Mouse (Mus musculus): ENCODE measurements at regions not wholly inside any gene's neighbourhood (a gene's known extent, or its start where the extent isn't known, plus 50 kb on each side); places are given as distances from the start of the nearest gene placed in this dataset.
"Not testable (repeated sequence)": the region's sequence is repeated elsewhere in the genome, so short reads cannot be mapped to it uniquely, and the experiment has no call there.

DNA sequence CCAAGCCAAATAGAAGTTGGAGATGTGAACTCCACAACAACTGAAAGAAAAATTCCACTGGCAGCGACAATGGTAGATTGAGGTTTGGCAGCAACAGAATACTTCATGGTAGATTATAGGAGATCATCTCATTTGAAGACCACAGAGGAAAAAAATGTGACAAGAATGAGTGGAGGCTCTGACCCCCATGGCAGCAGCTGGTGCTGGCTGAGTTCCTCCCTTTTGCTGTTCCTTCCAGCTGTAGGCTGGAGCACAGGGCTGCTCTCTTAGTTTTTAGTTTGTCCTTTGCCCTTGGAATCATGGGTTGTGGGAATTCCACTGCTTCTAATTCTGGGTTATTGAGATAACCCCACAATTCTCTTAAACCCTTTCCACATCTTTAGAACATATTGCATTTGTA, 248.8 kb downstream of the Pros1 start:
- no peak for DNase-seq (ENCODE audit: low read depth, low spot score)

DNA sequence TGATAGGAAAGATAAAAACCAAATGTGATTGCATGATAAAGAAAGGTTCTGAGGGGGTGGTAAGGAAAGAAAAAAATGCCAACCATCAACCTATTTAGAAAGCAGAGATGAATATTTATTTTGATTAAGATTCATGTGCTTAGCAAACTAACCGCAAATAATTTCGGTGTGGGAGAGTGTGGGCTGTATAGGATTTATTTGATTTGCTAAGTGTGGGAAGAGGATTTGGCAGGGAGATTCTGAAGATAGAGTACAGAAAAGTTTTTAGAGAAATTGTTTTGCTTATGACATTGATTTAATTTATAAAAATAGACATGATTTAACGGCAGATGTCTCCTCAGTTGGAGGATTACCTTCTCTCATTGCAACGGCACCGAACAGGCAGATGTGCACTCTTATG, 250.3 kb downstream of the Pros1 start:
- no peak for DNase-seq (ENCODE audit: low read depth, low spot score)

DNA sequence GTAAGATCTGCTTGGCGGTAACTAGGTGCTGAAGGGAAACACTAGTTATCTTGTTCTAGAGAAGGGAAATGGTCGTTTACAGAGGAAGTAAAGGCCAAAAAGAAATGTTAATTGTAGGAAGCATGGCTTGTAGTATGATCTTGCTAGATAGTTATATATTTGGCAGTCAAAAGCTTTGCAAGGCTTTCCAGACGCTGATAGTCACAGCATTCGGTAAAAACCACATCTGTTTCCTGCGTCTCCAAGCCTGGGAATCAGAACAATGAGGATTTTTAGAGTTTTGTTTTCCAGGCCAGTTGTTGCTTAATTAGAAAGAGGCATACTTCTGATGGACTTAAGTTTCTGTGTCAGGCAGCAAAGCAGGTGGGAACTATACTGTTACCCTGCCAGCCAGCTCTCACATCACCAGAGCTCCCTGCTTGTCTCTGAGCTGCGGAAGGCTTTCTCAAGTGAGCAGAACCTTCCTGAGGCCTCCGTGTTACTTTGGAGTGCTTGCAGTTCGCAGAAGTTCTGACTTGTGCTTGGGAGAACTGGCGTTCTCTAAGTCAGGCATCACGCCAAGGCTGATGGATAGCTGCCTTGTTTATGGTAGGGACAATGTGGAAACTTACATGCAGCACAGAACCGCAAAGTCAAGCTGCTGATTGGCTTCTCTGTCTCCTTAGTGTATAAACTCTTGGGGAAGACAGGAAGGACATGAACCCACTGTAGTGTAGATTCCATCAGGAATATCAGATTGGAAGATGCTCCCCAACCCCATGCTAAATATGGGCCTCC, 251.0 kb downstream of the Pros1 start:
- DNase-seq (ENCODE audit: low read depth, low spot score), result no peak

DNA sequence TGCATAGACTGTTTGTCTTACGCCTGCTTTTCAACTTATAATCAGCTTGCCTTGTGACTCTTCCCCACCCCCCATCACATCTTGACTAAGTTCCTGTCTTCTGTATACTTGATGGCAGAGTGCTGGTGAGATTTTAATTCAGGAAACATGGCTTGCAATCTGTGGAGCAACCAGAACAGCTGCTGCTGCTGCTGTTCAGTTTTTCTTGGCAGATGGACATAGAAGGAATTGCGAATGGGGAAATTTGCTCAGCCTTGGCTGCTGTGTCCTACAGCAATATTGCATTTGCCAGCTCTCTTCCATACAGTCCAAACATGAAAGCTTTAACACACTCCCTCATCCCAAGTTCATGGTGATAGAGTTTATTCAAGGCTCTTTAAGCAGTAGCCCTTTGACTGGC, 262.3 kb downstream of the Pros1 start:
- DNase-seq (ENCODE audit: low read depth, low spot score), result no peak

DNA sequence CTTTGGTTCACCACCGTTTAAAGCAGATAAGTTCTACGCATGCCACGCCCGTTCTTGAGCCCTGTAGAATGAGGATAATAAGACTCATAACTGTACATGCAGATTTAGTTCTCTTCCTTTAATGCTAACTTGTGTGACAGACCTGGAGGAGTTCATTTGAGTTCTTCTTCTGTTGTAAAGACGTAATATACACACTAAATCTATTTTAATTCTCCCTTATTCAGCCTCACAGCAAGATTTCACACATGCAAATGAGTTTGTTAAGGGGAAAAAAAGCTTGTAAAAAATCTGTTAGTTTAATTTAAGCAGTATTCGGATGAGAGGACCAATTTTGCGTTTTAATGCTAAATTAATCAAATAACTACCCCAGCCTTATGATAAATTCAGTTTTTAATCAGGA, 264.6 kb downstream of the Pros1 start:
- DNase-seq (ENCODE audit: low read depth, low spot score), result no peak

DNA sequence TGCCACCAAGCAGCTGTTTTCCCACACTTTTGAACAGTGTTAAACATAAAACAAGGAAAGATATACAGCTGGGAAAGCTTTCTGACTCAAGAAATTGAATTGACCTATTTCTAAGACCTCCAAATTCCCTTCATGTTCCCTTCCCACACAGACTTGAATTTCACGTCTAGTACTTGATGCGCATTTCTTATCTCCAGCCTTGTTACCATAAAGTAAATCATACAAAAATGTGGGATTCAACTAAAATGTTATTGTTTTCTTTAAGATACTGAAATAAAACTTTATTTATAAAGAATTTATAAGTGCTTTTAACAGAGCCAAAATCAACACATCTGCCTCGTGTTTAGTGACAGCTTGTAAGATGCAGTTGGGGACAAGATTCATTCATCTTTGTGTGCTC, 289.7 kb downstream of the Pros1 start:
- DNase-seq (ENCODE audit: low read depth, low spot score), result no peak

DNA sequence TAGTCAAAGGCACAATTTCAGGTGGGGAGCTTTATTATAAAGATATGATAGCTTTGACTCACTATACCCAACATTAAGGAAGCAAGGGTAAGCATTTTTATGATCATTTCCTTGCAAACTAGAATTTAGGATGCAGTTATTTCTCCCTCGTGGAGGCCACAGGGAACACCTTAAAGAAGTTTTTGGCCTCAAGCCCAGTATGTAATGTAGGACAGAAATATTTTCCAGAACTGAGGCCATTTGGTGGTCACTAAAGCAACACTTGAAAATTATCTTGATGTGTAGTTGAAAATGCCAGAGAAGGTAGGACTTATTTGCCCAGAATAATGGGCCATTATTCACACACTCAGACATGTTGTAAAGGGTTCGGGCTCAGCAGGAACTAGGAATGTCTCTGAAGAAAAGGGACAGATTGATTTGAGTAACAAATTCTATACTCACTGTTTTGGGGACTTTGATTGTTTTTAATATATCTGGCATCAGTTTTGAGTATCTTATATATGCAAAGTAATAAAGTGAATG, 301.3 kb downstream of the Pros1 start:
- DNase-seq (ENCODE audit: low read depth, low spot score), result no peak

DNA sequence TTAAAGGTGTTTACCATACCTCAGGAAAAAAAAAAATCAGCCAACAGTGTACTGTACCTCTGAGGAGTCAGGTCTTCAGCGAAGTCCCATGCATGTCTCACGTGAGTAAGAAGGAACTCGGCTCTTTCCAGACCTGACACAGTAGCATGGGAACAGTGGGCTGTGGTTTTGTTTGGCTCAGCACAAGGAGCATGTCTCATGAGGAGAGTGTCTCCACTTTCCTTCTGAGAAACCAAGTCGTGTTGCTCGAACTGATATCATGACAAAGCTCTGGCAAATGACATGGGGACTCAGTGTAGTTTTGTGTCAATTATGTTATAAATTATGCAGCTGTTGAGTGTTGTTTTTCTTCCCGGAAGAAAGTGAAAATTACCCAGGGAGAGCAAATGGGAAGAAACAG, 316.0 kb downstream of the Pros1 start:
- no peak for DNase-seq (ENCODE audit: low read depth, low spot score)

DNA sequence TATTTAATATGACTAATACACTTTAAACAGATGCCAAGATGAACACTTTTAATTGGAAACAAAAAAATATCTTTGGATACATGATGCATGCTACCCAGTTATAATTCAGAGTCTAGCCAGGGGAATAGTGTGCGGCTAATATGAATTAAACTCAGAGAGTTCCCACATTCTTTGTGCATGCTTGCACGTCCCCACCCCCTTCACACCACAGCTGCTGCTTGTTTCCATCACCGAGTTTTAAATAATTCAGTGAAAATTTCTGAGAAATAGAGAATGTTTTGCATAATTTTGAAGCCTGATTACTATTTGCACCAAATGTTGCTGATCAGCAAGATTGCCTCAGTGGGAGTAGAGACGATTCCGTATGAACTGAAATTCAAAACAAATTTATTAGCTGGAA, 325.1 kb downstream of the Pros1 start:
- no peak for DNase-seq (ENCODE audit: low read depth, low spot score)

DNA sequence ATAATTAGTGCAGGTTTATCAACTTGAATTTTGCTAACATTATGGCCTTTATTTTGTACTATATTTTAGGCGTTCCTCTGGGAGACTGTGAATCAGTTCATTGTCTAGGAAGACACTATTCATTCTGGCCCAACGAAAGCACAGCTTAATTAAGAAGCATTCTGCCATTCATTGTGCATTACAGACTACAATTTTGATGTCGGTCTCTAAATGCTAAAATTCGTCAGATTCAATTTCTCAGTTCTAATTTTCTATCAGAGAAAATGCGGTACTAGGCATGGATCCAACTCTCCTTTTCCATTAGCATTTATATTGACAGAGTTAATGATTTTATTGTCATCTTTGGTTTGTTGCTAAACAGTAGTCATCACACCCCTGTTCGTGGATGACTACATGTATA, 337.1 kb downstream of the Pros1 start:
- no peak for DNase-seq (ENCODE audit: low read depth, low spot score)

DNA sequence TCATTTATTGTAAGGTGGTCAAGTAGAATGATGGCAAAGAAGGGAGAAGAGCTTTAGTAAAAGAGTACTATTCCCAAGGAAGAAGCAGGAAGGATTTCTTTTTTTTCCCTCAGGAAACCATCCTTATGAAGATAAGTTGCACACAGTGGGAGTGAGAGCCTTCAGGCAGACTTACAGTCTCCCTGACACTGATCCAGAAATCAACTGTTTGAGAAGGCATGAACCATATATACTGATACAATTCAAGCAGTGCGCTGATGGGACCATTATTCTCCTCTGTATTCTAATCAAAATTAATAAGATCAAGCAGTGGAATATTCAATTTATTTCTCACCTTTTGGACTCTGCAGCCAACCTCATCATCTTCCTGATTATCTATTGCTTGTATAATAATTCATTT, 337.5 kb downstream of the Pros1 start:
- no peak for DNase-seq (ENCODE audit: low read depth, low spot score)

DNA sequence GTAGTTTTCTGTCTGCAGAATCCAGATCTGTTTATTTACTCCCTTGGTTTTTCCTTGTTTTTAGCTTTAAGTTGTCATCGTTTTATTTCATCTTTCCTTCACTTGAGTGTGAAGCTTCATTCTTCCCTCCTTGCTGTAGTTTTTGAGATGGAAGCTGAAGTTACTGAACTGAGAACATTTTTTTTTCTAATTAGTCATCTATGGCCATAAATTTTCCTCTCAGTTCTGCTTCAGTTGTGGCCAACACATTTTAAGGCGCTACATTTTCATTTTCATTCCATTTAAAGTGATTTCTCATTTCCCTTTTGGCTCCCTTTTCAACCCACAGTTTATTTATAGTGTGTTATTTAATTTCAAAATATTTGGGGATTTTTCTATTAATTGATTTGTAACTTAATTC, 340.5 kb downstream of the Pros1 start:
- no peak for DNase-seq (ENCODE audit: low read depth, low spot score)

DNA sequence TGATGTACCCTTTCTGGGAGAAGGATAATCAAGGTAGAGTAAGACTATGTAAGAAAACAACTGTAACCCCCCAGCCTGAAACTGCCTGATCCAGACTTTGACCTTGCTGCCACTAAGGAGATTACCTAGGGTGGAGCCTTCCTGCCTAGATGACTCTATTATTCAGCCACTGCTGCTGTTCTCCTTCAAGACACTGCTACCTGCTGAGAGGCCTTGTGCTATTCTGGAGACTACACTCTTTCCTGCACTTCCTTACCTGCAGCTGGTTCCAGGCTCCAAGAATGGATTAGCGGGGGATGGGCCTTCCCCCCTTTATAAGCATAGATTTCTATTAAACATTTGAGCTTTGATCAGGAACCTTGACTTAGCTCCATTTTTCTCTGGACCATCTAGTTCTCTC, 359.4 kb downstream of the Pros1 start:
- DNase-seq (ENCODE audit: low read depth, low spot score), result not testable (repeated sequence)

DNA sequence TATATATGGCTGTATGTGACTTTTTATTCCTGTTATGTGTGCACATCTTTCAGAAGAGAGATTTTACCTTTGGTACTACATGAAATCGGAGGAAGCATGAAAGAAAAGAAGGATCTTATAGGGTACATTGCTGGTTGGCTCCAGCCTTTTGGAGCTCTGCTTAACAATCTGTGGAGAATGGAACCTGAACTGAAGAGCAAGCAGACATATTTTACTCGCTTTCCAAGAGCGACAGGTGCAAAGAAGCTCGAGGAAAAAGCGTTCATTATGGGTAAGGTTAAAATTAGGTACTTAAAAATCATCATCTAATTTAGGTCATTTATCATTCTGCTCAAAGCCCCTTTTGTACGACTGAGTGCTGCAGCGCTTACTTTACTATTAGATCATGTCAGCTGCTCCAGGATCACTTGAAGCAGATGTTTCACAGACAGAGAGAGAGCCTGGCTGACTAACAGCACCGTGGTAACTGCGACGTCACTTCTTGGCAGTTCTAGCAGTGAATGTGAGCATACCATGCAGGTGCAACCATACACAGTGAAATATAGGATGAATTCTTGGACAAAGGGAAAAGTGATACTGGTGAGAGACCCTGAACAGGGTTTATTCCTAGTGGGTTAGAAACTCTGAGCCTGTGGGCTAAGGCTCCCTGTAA, 366.2 kb downstream of the Pros1 start:
- DNase-seq (ENCODE audit: low read depth, low spot score), result no peak

DNA sequence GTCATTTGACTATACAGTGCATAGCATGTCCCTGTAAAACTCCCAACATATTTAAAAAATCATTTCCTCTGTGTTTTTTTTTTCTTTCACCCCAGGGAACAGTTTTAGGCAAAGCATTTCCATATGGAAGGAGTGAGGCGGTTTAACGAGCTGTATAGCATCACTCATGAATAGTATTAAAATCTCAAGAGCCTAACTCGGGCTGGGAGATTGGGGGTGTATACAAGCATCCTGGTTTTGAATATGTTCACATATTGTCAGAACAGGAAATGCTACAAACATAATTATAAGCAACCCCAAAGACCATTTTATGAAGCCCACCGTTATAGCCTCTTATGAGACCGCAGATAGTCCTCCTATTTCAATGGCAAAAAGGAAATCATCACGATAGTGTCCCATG, 370.5 kb downstream of the Pros1 start:
- DNase-seq (ENCODE audit: low read depth, low spot score), result no peak

DNA sequence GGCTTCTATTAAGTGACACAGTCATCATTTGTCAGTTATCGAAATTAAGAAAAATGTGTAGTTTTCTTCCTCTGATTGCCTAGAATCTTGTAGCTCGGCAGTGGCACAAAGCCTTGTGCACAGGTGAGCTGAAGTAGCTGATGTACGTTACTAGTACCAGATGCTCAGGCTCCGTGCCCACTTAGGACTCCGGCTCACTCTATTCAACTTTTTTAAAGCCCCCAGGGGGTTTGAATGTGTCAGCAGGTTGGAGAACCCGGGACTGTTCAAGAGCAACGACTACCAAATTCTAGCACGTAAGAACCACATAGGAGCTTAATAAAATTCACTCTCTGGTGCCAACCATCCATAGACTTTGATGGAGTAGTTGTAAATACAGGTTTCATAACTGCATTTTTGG, 371.0 kb downstream of the Pros1 start:
- no peak for DNase-seq (ENCODE audit: low read depth, low spot score)

DNA sequence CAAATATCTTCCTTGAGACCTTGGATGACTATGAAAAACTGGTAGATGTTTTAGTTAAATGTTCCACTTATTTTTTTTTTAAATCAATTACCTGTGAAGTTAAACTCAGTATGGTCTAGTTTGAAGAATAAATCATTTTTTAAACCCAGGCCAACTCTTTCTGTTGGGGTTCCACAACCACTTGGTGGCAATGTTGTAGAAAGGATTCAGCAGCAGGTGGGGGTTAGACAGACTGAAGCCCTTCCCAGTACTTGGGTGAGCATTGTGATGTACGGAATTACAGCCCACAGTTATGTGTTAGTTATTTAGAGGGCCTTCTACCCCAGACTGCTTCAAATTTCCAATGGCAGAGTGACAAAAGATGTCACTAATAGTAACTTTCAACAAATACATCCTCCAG, 375.0 kb downstream of the Pros1 start:
- no peak for DNase-seq (ENCODE audit: low read depth, low spot score)

DNA sequence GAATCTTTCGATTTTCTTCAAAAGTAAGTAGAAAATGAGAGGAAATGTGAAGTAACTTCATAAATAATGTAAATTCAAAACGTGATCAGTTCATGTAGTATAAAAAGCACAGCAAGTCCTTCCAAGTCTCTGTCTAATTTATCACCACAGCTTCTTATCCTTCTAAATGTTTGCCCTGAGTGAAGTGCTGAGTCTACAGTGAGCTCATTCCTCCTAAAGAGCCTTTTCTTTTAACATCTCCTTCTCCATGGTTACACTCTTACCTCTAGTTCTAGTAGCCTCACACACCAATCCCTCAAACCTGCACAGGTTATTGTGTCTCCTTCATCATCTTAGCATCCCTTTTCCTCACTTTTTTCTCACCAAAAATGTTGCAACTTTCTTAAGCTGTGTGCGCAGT, 375.5 kb downstream of the Pros1 start:
- DNase-seq (ENCODE audit: low read depth, low spot score), result no peak

DNA sequence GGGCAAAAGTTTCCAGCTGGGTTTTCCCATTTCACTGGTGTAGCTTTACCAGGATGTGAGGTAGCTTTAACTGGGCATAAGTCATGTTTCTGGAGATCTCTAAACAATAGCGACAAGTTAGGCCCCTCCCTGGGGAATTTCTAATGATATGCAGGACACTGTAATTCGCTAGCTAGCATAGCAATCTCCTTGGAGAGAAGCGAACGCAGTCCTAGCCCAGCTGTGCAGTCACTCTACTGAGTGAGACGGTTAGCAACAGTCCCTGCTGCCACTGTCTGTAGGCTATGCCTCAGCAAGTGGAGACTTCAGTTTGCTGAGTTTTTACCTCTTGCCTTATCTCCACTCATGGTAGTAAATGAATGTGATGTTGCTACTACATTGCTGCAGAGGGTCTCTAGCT, 416.1 kb downstream of the Pros1 start:
- DNase-seq (ENCODE audit: low read depth, low spot score), result no peak

DNA sequence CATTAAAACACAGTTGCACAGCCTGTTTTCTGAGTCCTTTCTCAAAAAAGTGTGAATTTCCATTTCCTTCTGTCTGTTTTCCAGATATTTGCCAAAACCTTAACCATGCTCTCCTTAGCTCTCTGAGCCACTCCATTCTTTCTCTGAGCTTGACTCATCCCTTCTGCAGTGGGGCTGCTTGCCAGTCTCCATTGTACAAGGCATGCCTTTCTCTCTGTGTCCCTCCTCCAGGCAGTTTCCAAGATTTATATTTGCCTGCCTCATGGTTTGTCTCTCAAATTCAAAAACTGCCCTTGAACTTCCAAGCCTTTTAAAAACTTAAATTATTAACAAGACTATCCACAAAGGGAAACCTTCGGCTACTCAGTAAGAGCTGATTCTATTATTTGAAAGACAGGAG, 423.4 kb downstream of the Pros1 start:
- DNase-seq (ENCODE audit: low read depth, low spot score), result no peak

DNA sequence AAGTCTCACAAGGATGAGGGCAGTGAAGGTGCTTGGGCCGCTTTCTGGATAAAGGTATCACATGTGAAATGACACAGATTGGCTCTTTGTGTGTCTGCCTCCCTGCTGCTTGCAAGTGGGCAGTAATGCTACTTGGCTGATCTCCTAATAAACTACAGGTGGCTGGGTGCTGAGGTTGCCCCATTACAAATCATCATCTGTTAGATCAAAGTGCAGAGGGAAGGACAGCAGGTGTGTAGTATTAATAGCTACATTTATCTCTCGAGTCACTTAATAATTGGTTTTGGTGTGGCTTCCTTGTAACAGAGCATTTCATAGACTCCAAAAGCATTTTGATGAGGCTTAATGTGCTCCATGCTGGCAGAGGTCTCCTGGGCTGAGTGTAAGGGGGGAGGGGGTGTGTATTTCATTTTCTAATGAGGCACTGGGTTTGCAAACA, 424.2 kb downstream of the Pros1 start:
- DNase-seq (ENCODE audit: low read depth, low spot score), result no peak

DNA sequence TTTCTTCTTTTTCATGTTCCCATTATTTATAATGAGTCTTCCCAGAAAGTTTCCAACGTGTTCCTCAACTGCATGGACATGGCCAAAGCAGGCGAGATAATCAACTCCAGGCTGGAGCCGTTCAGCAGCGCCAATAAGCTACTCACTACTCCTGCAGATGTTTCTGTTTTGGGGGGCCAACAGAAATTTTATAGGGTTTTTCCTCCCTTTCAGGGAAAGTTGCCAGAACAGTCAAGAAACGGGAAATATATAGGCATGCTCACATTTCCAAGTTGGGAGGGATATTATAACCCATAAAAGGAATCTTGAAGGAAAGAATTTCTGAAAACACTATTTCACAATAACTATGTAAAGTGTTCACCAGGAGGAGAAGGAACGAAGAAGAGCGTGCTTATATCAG, 433.5 kb downstream of the Pros1 start:
- DNase-seq (ENCODE audit: low read depth, low spot score), result no peak

DNA sequence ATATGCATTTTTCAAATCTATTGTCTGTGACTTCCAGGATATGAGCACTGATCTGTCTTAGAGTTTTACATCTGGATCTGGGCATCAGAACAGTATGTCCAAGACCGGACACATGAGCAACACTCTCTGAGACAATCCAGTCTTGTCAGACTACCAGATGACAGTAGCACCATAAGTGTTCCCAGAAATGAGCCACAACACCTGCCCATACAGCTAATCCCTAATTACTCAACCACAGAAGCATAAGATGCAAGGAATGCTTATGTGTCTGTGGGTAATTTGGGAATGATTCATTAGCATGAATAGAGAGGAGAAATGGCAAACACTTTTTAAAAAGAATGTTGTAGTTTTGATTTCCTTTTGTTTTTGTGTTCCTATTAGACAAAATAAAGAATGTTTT, 457.6 kb downstream of the Pros1 start:
- no peak for DNase-seq (ENCODE audit: low read depth, low spot score)

All from 3T3-L1 (cell line).